Mouse (Mus musculus): Measurements from ENCODE around the gene Notch1.

Gene Notch1

GRCm38 (mm10) chr2:26516275-26516674, at the start of gene Notch1:
Gene Notch1, minus strand, starts transcription at chr2:26516663.
- DNase-seq (ENCODE audit: low spot score) = no peak

- DNase-seq (ENCODE audit: low spot score) = peak; percentile 43
Observed at GRCm38 (mm10) chr2:26566221-26566620, 49.8 kb upstream of the Notch1 start.

- DNase-seq (ENCODE audit: low spot score) = no peak
Observed at GRCm38 (mm10) chr2:26561351-26562016, 45.0 kb upstream of the Notch1 start.

GRCm38 (mm10) chr2:26560506-26560905, 44.0 kb upstream of the Notch1 start:
- no peak for DNase-seq (ENCODE audit: low spot score)

GRCm38 (mm10) chr2:26556535-26556993, 40.1 kb upstream of the Notch1 start:
- no peak for DNase-seq (ENCODE audit: low spot score)

- DNase-seq (ENCODE audit: low spot score) = no peak
Observed at GRCm38 (mm10) chr2:26555076-26555475, 38.6 kb upstream of the Notch1 start.

GRCm38 (mm10) chr2:26553904-26554303, 37.4 kb upstream of the Notch1 start:
- DNase-seq (ENCODE audit: low spot score) = no peak

- no peak for DNase-seq (ENCODE audit: low spot score)
Observed at GRCm38 (mm10) chr2:26552066-26552465, 35.6 kb upstream of the Notch1 start.

GRCm38 (mm10) chr2:26551446-26551845, 35.0 kb upstream of the Notch1 start:
- no peak for DNase-seq (ENCODE audit: low spot score)

- no peak for DNase-seq (ENCODE audit: low spot score)
Observed at GRCm38 (mm10) chr2:26550777-26551176, 34.3 kb upstream of the Notch1 start.

- DNase-seq (ENCODE audit: low spot score) = no peak
Observed at GRCm38 (mm10) chr2:26550205-26550604, 33.7 kb upstream of the Notch1 start.

- DNase-seq (ENCODE audit: low spot score) = no peak
Observed at GRCm38 (mm10) chr2:26549801-26550200, 33.3 kb upstream of the Notch1 start.

GRCm38 (mm10) chr2:26547481-26547880, 31.0 kb upstream of the Notch1 start:
- no peak for DNase-seq (ENCODE audit: low spot score)

- no peak for DNase-seq (ENCODE audit: low spot score)
Observed at GRCm38 (mm10) chr2:26544265-26544664, 27.8 kb upstream of the Notch1 start.

- DNase-seq (ENCODE audit: low spot score) = no peak
Observed at GRCm38 (mm10) chr2:26543768-26544167, 27.3 kb upstream of the Notch1 start.

- no peak for DNase-seq (ENCODE audit: low spot score)
Observed at GRCm38 (mm10) chr2:26543155-26543554, 26.7 kb upstream of the Notch1 start.

GRCm38 (mm10) chr2:26541258-26541910, 24.9 kb upstream of the Notch1 start:
- no peak for DNase-seq (ENCODE audit: low spot score)

GRCm38 (mm10) chr2:26540721-26541120, 24.3 kb upstream of the Notch1 start:
- DNase-seq (ENCODE audit: low spot score) = no peak

- no peak for DNase-seq (ENCODE audit: low spot score)
Observed at GRCm38 (mm10) chr2:26539516-26539915, 23.1 kb upstream of the Notch1 start.

- no peak for DNase-seq (ENCODE audit: low spot score)
Observed at GRCm38 (mm10) chr2:26535517-26536045, 19.1 kb upstream of the Notch1 start.

GRCm38 (mm10) chr2:26534616-26535015, 18.2 kb upstream of the Notch1 start:
- DNase-seq (ENCODE audit: low spot score) = no peak

GRCm38 (mm10) chr2:26534161-26534560, 17.7 kb upstream of the Notch1 start:
- DNase-seq (ENCODE audit: low spot score) = no peak

GRCm38 (mm10) chr2:26533249-26533648, 16.8 kb upstream of the Notch1 start:
- no peak for DNase-seq (ENCODE audit: low spot score)

Measured in spleen, adult 12 weeks (tissue).